Mouse (Mus musculus): Measurements from ENCODE around the gene Ddx31.

The Ddx31 gene

GRCm38 (mm10) chr2:28863857-28864256 is 23.7 kb downstream of the Ddx31 start:
- no peak for DNase-seq (ENCODE audit: low spot score in 2 of 2)

DNA sequence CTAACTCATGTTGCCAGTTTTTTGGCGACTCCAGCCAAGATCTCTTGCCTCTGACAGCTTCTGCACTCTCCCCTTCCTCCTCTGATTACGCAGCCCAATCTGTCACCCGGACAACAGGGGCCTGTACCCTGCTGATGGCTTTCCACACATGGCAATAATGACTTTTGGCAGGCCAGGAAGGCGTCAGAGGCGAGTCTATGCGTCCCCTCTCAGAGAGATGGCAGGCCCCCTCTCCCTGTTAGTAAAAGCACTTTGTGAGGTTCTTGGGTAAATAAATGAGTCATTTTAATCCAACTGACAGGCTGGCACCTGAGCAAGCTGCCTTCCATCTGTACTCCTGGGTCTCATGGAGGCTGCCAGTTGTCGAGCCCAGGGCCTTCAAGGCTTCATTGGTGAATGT is 27.3 kb downstream of the Ddx31 start:
- no peak for DNase-seq (ENCODE audit: low spot score in 2 of 2)

- DNase-seq (ENCODE audit: low spot score in 2 of 2) = no peak
Measured at GRCm38 (mm10) chr2:28875554-28875953, 35.3 kb downstream of the Ddx31 start.

DNA sequence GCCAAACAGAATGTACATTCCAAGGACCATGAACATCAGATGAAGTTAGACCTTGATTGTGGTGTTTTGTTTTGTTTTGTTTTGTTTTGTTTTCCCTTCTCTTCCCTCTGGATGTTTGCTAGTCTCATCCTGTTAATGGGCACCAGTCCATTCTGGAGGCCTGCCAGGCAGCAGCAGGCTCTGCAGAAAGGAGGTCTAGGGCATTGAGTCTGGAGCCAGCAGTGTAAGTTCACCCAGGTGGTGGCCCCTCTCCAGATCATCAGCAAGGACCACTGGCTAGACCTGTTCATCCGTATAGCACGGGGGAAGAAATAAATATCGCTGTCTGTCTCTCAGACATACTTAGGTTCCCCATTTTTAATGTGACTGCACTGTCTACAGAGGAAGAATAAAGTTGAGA is 41.1 kb downstream of the Ddx31 start:
- no peak for DNase-seq (ENCODE audit: low spot score in 2 of 2)

DNA sequence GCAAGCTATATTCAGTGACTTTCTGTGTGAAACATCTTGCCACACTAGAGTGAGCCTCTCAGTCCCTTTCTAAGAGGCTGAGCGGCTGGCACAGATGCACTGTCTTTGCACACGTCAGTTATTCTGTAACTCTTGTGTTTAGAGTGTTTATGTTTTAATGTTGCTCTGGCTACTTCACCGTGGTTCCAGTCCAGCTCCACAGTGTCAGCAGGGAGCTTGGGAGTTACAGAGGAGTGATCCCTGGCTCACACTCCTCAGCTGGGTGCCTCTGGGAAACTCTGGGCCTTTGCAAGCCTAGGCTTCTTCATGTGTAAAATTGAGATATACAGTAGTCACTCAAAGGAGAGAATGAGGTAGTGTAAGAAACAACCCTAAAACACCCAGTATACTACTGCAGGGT is 41.8 kb downstream of the Ddx31 start:
- DNase-seq (ENCODE audit: low spot score in 2 of 2) = no peak

GRCm38 (mm10) chr2:28882826-28883485 is 42.8 kb downstream of the Ddx31 start:
- DNase-seq (ENCODE audit: low spot score in 2 of 2) = no peak

DNA sequence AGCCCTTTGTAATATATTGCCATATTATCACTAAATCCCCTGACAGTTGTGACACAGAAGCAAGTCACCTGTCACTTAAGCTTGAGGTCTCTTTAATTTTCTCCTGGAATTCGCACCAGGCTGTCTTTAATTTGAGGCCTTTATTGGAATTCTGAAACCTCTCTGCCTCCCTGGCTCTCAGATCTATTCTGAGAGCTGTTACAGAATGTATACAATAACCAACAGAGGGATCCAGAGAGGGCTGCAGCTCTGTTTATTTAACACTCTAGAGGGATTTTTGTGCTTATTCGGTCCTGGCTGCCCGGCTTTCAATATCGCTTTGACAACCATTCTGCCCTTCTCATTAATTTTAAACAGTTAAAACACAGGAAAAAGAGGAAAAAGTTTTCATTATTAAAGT is 44.7 kb downstream of the Ddx31 start:
- no peak for DNase-seq (ENCODE audit: low spot score in 2 of 2)

GRCm38 (mm10) chr2:28892796-28893195 is 52.6 kb downstream of the Ddx31 start:
- DNase-seq (ENCODE audit: low spot score in 2 of 2) = no peak

DNA sequence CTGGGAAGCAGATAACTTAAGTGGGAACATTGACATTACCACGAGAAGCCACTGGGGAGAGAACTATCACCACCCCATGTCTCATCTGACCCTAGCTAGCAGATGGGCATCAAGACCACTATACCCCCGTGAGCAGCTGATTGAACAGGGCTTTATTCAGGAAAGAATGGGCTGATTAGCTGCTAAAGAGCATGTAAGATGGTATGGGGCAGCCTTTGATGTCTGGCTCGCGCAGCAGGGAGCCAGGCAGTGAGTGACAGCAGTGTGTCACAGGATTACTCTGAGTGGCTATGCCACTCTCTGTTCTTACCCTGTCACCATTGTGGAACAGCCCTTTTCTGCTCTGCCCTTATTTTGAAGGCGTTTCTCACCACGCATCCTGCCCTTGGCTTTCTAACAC is 53.3 kb downstream of the Ddx31 start:
- no peak for DNase-seq (ENCODE audit: low spot score in 2 of 2)

- no peak for DNase-seq (ENCODE audit: low spot score in 2 of 2)
Measured at GRCm38 (mm10) chr2:28895876-28896275, 55.7 kb downstream of the Ddx31 start.

DNA sequence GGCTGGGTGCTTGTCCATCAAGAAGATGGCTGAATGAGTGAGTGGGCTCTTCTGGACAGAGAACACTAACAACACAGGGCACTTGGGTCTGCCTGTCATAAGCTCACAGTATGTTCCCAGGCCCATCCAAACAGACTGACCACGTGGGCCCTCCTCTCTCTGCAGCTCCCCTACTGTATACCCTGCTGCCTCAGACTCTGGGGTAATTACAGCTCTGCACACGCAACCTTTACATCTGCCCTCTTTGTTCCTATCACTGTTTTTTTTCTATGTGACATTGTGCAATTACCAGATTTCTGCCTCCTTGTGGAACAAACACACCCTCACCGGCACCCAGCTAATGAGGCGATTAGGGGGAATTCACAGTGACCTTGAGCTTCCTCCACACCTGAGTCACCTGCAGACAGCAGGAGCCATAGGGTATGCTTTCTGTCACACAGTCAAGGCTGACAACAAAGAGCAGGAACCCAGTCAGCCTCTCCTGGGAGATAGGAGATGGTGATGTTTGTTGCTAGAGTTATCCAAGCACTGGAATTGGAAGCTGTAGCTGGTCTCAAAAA is 57.2 kb downstream of the Ddx31 start:
- no peak for DNase-seq (ENCODE audit: low spot score in 2 of 2)

DNA sequence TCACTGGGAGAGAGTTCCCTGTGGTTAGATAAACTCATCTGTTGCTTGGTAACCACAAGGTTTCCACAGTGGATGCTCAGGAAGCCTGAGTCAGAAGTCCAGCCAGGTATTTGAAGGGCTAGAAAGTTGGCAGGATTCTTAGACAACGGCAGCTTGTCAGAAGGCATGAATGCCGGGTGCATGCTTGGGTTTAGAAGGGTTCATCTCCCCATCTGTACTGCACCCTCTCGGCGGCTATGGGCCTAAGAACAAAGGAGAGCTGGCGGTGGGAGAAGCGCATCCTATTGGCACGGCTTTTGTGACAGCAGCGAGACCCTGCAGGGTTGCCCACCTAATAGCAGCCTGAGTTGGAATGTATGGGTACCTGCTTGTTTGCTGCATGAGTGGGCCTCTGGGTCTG is 62.1 kb downstream of the Ddx31 start:
- DNase-seq (ENCODE audit: low spot score in 2 of 2) = no peak

GRCm38 (mm10) chr2:28903871-28904270 is 63.7 kb downstream of the Ddx31 start:
- no peak for DNase-seq (ENCODE audit: low spot score in 2 of 2)

DNA sequence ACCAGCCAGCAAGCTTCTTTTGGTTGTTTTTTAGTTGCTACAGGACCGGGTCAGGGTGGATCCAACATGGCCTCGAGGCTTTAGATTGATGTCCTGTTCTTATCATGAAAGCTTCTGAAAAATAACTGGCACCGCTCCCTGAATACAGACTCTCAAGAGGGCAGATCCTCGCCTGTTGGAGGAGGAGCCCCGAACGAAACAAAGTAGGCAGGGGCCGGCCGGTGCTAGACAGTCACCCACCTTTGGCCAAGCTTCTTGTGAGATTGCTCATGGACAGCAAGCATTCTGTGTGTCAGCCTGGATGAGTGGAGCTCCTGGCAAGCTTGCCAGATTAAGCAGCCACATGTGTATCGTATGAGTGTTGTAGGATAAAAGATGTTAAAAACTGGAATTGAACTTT is 64.6 kb downstream of the Ddx31 start:
- DNase-seq (ENCODE audit: low spot score in 2 of 2) = no peak

- no peak for DNase-seq (ENCODE audit: low spot score in 2 of 2)
Measured at GRCm38 (mm10) chr2:28905561-28905960, 65.4 kb downstream of the Ddx31 start.

- DNase-seq (ENCODE audit: low spot score in 2 of 2) = no peak
Measured at GRCm38 (mm10) chr2:28907691-28908388, 67.6 kb downstream of the Ddx31 start.

DNA sequence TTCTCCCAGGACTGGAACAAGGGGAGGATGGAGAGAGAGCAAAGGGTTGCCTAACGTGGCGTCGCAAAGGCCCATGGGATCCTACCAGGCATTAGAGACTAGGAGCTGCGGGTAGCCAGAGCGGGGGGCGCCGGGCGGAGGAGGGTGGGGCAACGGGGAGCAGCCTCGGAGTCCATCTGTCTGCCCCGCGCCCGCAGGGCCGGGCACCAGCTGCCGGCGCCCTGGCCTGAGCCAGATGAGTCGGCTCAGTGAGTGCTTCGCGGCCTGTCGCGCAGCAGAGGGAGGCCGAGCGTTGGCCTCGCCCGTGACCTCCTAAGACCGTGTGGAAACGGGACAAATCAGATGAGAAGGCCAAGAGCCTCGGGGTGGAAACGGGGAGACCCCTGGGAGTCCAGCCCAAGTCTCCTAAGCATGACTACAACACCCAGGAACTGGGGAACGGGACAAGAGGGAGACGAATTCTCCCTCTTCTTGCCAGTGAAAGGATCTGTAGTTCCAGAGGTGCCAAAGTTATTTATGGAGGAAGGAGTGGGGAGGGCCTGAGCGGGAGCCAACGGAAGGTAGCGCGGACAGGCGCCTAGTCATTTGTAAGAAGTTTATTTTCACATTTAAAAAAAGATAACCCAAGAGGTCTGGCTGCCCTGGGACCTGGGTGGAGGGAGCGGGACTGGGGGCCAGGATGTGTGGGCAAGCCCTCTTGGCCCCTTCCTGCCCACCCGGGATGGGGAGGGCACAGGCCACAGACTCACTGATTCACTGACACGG is 68.4 kb downstream of the Ddx31 start:
- no peak for DNase-seq (ENCODE audit: low spot score in 2 of 2)

- no peak for DNase-seq (ENCODE audit: low spot score in 2 of 2)
Measured at GRCm38 (mm10) chr2:28909186-28909817, 69.1 kb downstream of the Ddx31 start.

GRCm38 (mm10) chr2:28909818-28910710 is 69.9 kb downstream of the Ddx31 start:
- no peak for DNase-seq (ENCODE audit: low spot score in 2 of 2)

GRCm38 (mm10) chr2:28910877-28911276 is 70.7 kb downstream of the Ddx31 start:
- DNase-seq (ENCODE audit: low spot score in 2 of 2) = no peak
